Comparison of ENCODE assay signal across 11 mouse cellular contexts in the genomic region with DNA sequence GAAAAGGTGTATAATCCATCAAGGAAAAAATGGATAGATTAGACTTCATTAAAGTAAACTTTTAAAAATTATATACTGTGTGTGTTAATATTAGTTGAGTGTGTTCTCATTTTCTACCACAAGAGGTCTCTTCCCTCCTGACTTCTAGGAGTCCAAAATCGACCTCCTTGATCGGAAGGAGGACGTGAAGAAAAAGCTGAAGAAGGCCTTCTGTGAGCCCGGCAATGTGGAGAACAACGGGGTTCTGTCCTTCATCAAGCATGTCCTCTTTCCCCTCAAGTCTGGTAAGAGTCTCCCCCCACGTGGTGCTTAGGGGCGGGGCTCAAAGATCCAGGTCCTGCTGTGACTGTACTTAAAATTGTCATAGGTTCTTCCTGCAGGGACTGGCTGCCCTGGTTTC. TPM values are rescaled to one million over a fixed set of nuclear protein-coding genes. Genes with fewer than 3 reads are reported as not detected.
DNase-seq lines count a peak whose midpoint lies in the region; ATAC-seq and TF ChIP-seq lines count a peak whose summit lies in the region.
"Had no signal": no experiment of that assay in that cellular context is flagged by ENCODE, and none has a peak within 500 bp of the region (broad histone marks: within the 10 kb centered on the region; RNA-seq: fewer than 3 reads in every experiment).

No protein-coding gene starts in this region.

- H3K9ac ChIP-seq in hindbrain, embryonic 14.5 days, result no peak overlapping the region
- no peak overlapping the region for H3K9ac ChIP-seq in hindbrain, embryonic 12.5 days
- no peak overlapping the region for H3K9ac ChIP-seq in intestine, postnatal 0 days (ENCODE audit: low read depth, low read length)
- H3K9ac ChIP-seq: limb, embryonic 15.5 days; neural tube, embryonic 12.5 days had no signal

- H3K27ac ChIP-seq in hindbrain, embryonic 14.5 days, result no peak overlapping the region
- H3K27ac ChIP-seq in hindbrain, embryonic 12.5 days, result no peak overlapping the region
- no peak overlapping the region for H3K27ac ChIP-seq in intestine, postnatal 0 days (ENCODE audit: low read depth, low read length)
- H3K27ac ChIP-seq: forebrain, embryonic 10.5 days; limb, embryonic 15.5 days; neural tube, embryonic 12.5 days had no signal

- peaks cover 91% of the 10 kb centered on the region for H3K36me3 ChIP-seq in hindbrain, embryonic 14.5 days (replicated peaks; ENCODE audit: control insufficient read depth, insufficient read depth)
- peaks cover 89% of the 10 kb centered on the region for H3K36me3 ChIP-seq in hindbrain, embryonic 12.5 days
- H3K36me3 ChIP-seq in intestine, postnatal 0 days (ENCODE audit: control insufficient read depth, insufficient read depth), result peaks cover 77% of the 10 kb centered on the region

- no peaks in the 10 kb centered on the region for H3K27me3 ChIP-seq in hindbrain, embryonic 14.5 days (ENCODE audit: control insufficient read depth, insufficient read depth, low read length)
- no peaks in the 10 kb centered on the region for H3K27me3 ChIP-seq in hindbrain, embryonic 12.5 days
- H3K27me3 ChIP-seq in intestine, postnatal 0 days (replicated peaks; ENCODE audit: control insufficient read depth, insufficient read depth, low read length), result no peaks in the 10 kb centered on the region
- H3K27me3 ChIP-seq: limb, embryonic 15.5 days; neural tube, embryonic 12.5 days had no signal

- H3K4me2 ChIP-seq in hindbrain, embryonic 14.5 days (replicated peaks), result no peak overlapping the region
- H3K4me2 ChIP-seq in hindbrain, embryonic 12.5 days (replicated peaks), result no peak overlapping the region
- H3K4me2 ChIP-seq in intestine, postnatal 0 days (replicated peaks; ENCODE audit: low read depth), result no peak overlapping the region
- H3K4me2 ChIP-seq: limb, embryonic 15.5 days; neural tube, embryonic 12.5 days had no signal

- H3K9me3 ChIP-seq in hindbrain, embryonic 14.5 days (ENCODE audit: control insufficient read depth, low read length), result no peaks in the 10 kb centered on the region
- no peaks in the 10 kb centered on the region for H3K9me3 ChIP-seq in hindbrain, embryonic 12.5 days (replicated peaks)
- no peaks in the 10 kb centered on the region for H3K9me3 ChIP-seq in intestine, postnatal 0 days (ENCODE audit: control insufficient read depth)
- H3K9me3 ChIP-seq: forebrain, embryonic 10.5 days; limb, embryonic 15.5 days; neural tube, embryonic 12.5 days had no signal

- TF ChIP-seq CTCF in intestine, postnatal 0 days (IDR thresholded peaks at IDR 0.05; ENCODE audit: low read depth), result peak; percentile 81

- ATAC-seq in hindbrain, embryonic 14.5 days (ENCODE audit: low FRiP score), result no peak
- ATAC-seq in hindbrain, embryonic 12.5 days (ENCODE audit: low FRiP score), result no peak
- no peak for ATAC-seq in intestine, postnatal 0 days

- no peaks in the 10 kb centered on the region for H3K4me1 ChIP-seq in hindbrain, embryonic 14.5 days (replicated peaks; ENCODE audit: control insufficient read depth, insufficient read depth, low read length)
- H3K4me1 ChIP-seq in hindbrain, embryonic 12.5 days, result no peaks in the 10 kb centered on the region
- no peaks in the 10 kb centered on the region for H3K4me1 ChIP-seq in intestine, postnatal 0 days (replicated peaks; ENCODE audit: control insufficient read depth, insufficient read depth, low read length)
- H3K4me1 ChIP-seq: forebrain, embryonic 10.5 days; limb, embryonic 15.5 days; neural tube, embryonic 12.5 days had no signal

- H3K4me3 ChIP-seq in hindbrain, embryonic 14.5 days (replicated peaks; ENCODE audit: low read length), result no peak overlapping the region
- no peak overlapping the region for H3K4me3 ChIP-seq in hindbrain, embryonic 12.5 days
- no peak overlapping the region for H3K4me3 ChIP-seq in intestine, postnatal 0 days (ENCODE audit: low read depth, low read length)
- H3K4me3 ChIP-seq: forebrain, embryonic 10.5 days; limb, embryonic 15.5 days; neural tube, embryonic 12.5 days had no signal

- WGBS in hindbrain, embryonic 14.5 days, result 58% methylated on average over 7 of the region's 7 CpGs
- WGBS in hindbrain, embryonic 12.5 days, result 64% methylated on average over 7 of the region's 7 CpGs
- WGBS in intestine, postnatal 0 days, result 45% methylated on average over 7 of the region's 7 CpGs

- DNase-seq in hindbrain, embryonic 14.5 days (ENCODE audit: low spot score), result peak; percentile 71
- DNase-seq in B cell, adult 2 months, result peak; percentile 13 to 18
- peak; percentile 39 for DNase-seq in Muller cell, postnatal 12 days (ENCODE audit: inconsistent ontology term)
- DNase-seq in thymus, postnatal 25 days, result no peak
- DNase-seq in ovary, postnatal 10 days (ENCODE audit: low spot score), result no peak
- DNase-seq in right cerebral cortex, postnatal 25 days, result no peak

RNA-seq across cellular contexts. Expression of a gene that starts 19.9 kb away (rescaled TPM):
- polyA plus RNA-seq in hindbrain, embryonic 14.5 days (2014; fragmentation: Nextera tagmentation; extraction: Ambion mirVana), result 111 and 118 TPM in 2 replicates
- 98.1 and 104 TPM in 2 replicates for polyA plus RNA-seq in hindbrain, embryonic 12.5 days (2016; fragmentation: Nextera tagmentation; extraction: Ambion mirVana)
- 35.6 and 41.8 TPM in 2 replicates for polyA plus RNA-seq in intestine, postnatal 0 days (2015; fragmentation: Nextera tagmentation; extraction: Ambion mirVana)

RNA-seq across cellular contexts. Expression of a gene that starts 20.0 kb away (rescaled TPM):
- 17.3 and 19.3 TPM in 2 replicates for polyA plus RNA-seq in hindbrain, embryonic 14.5 days (2014; fragmentation: Nextera tagmentation; extraction: Ambion mirVana)
- polyA plus RNA-seq in hindbrain, embryonic 12.5 days (2016; fragmentation: Nextera tagmentation; extraction: Ambion mirVana), result 23.2 and 26.7 TPM in 2 replicates
- 6.9 and 7.7 TPM in 2 replicates for polyA plus RNA-seq in intestine, postnatal 0 days (2015; fragmentation: Nextera tagmentation; extraction: Ambion mirVana)

RNA-seq across cellular contexts. Expression of a gene that starts 51.7 kb away (rescaled TPM):
- polyA plus RNA-seq in hindbrain, embryonic 14.5 days (2014; fragmentation: Nextera tagmentation; extraction: Ambion mirVana), result 5.8 and 7.0 TPM in 2 replicates
- 6.0 and 6.4 TPM in 2 replicates for polyA plus RNA-seq in hindbrain, embryonic 12.5 days (2016; fragmentation: Nextera tagmentation; extraction: Ambion mirVana)
- polyA plus RNA-seq in intestine, postnatal 0 days (2015; fragmentation: Nextera tagmentation; extraction: Ambion mirVana), result 14.3 and 15.1 TPM in 2 replicates

Comparison
In these comparisons a context has a peak if more than half of its experiments do, and no peak if none do; other contexts are left out.
1. DNase-seq: peak in hindbrain, embryonic 14.5 days (single experiment), B cell, adult 2 months (2 of 2) and Muller cell, postnatal 12 days (single experiment); none in thymus, postnatal 25 days (single experiment), ovary, postnatal 10 days (single experiment) and right cerebral cortex, postnatal 25 days (single experiment).